Mouse (Mus musculus): ENCODE data around the gene Cfd. TPM values are rescaled to one million over a fixed set of nuclear protein-coding genes. Genes with fewer than 3 reads are reported as not detected.

Gene Cfd
- polyA plus RNA-seq, 1 experiment from 2014 or later: not detected

Small RNA genes within 50 kb of the gene (microRNA-seq; reads per million reads assigned to microRNA genes)
- not detected for gene Mir6910

Other genes starting within 250 kb of the Cfd start
- gene Odf3l2, start 245.1 kb upstream of the Cfd start, polyA plus RNA-seq (2014; fragmentation: Nextera tagmentation; extraction: Ambion mirVana): not detected in 2 replicates
- 1.2 and 1.4 TPM in 2 replicates for gene Madcam1, start 226.3 kb upstream of the Cfd start, polyA plus RNA-seq (2014; fragmentation: Nextera tagmentation; extraction: Ambion mirVana)
- gene Tpgs1, start 221.5 kb upstream of the Cfd start, polyA plus RNA-seq (2014; fragmentation: Nextera tagmentation; extraction: Ambion mirVana): 65.5 and 69.6 TPM in 2 replicates
- 149 and 178 TPM in 2 replicates for gene Cdc34, start 208.7 kb upstream of the Cfd start, polyA plus RNA-seq (2014; fragmentation: Nextera tagmentation; extraction: Ambion mirVana)
- gene Gzmm, start 201.8 kb upstream of the Cfd start, polyA plus RNA-seq (2014; fragmentation: Nextera tagmentation; extraction: Ambion mirVana): 0.27 and 0.58 TPM in 2 replicates
- gene Bsg, start 186.4 kb upstream of the Cfd start, polyA plus RNA-seq (2014; fragmentation: Nextera tagmentation; extraction: Ambion mirVana): 576 and 580 TPM in 2 replicates
- 0.22 TPM in 2 replicates for gene Hcn2, start 174.2 kb upstream of the Cfd start, polyA plus RNA-seq (2014; fragmentation: Nextera tagmentation; extraction: Ambion mirVana)
- gene Polrmt, start 144.3 kb upstream of the Cfd start, polyA plus RNA-seq (2014; fragmentation: Nextera tagmentation; extraction: Ambion mirVana): 28.5 and 31.2 TPM in 2 replicates
- 0.08 and 0.32 TPM in 2 replicates for gene Fgf22, start 135.8 kb upstream of the Cfd start, polyA plus RNA-seq (2014; fragmentation: Nextera tagmentation; extraction: Ambion mirVana)
- gene Rnf126, start 123.9 kb upstream of the Cfd start, polyA plus RNA-seq (2014; fragmentation: Nextera tagmentation; extraction: Ambion mirVana): 69.9 and 81.9 TPM in 2 replicates
- 0.60 and 1.2 TPM in 2 replicates for gene Fstl3, start 113.6 kb upstream of the Cfd start, polyA plus RNA-seq (2014; fragmentation: Nextera tagmentation; extraction: Ambion mirVana)
- gene Prss57, start 99.9 kb upstream of the Cfd start, polyA plus RNA-seq (2014; fragmentation: Nextera tagmentation; extraction: Ambion mirVana): 0.10 and 0.40 TPM in 2 replicates
- 109 and 129 TPM in 2 replicates for gene Palm, start 97.3 kb upstream of the Cfd start, polyA plus RNA-seq (2014; fragmentation: Nextera tagmentation; extraction: Ambion mirVana)
- 0.41 TPM in 1 of 2 replicates, not detected in the other for gene Misp, start 69.9 kb upstream of the Cfd start, polyA plus RNA-seq (2014; fragmentation: Nextera tagmentation; extraction: Ambion mirVana)
- gene Ptbp1, start 36.4 kb upstream of the Cfd start, polyA plus RNA-seq (2014; fragmentation: Nextera tagmentation; extraction: Ambion mirVana): 147 and 176 TPM in 2 replicates
- gene Prtn3, start 16.4 kb upstream of the Cfd start, polyA plus RNA-seq (2014; fragmentation: Nextera tagmentation; extraction: Ambion mirVana): 11.9 and 12.1 TPM in 2 replicates
- 112 and 117 TPM in 2 replicates for gene Plppr3, start 16.2 kb upstream of the Cfd start, polyA plus RNA-seq (2014; fragmentation: Nextera tagmentation; extraction: Ambion mirVana)
- gene Elane, start 4.6 kb upstream of the Cfd start, polyA plus RNA-seq (2014; fragmentation: Nextera tagmentation; extraction: Ambion mirVana): 0.18 TPM in 1 of 2 replicates, not detected in the other
- gene Med16, start 18.1 kb downstream of the Cfd start, polyA plus RNA-seq (2014; fragmentation: Nextera tagmentation; extraction: Ambion mirVana): 39.7 and 45.7 TPM in 2 replicates
- gene Gm26602, start 20.0 kb downstream of the Cfd start, polyA plus RNA-seq (2014; fragmentation: Nextera tagmentation; extraction: Ambion mirVana): 20.6 and 25.6 TPM in 2 replicates
- 0.34 and 0.61 TPM in 2 replicates for gene Kiss1r, start 26.1 kb downstream of the Cfd start, polyA plus RNA-seq (2014; fragmentation: Nextera tagmentation; extraction: Ambion mirVana)
- gene R3hdm4, start 30.4 kb downstream of the Cfd start, polyA plus RNA-seq (2014; fragmentation: Nextera tagmentation; extraction: Ambion mirVana): 127 and 135 TPM in 2 replicates
- gene Arid3a, start 36.2 kb downstream of the Cfd start, polyA plus RNA-seq (2014; fragmentation: Nextera tagmentation; extraction: Ambion mirVana): 4.2 and 6.2 TPM in 2 replicates
- gene Wdr18, start 69.3 kb downstream of the Cfd start, polyA plus RNA-seq (2014; fragmentation: Nextera tagmentation; extraction: Ambion mirVana): 92.7 and 98.4 TPM in 2 replicates
- 0.22 and 0.38 TPM in 2 replicates for gene Grin3b, start 79.9 kb downstream of the Cfd start, polyA plus RNA-seq (2014; fragmentation: Nextera tagmentation; extraction: Ambion mirVana)
- gene Tmem259, start 93.5 kb downstream of the Cfd start, polyA plus RNA-seq (2014; fragmentation: Nextera tagmentation; extraction: Ambion mirVana): 11.9 and 13.5 TPM in 2 replicates
- 158 and 160 TPM in 2 replicates for gene Cnn2, start 97.7 kb downstream of the Cfd start, polyA plus RNA-seq (2014; fragmentation: Nextera tagmentation; extraction: Ambion mirVana)
- gene Abca7, start 105.6 kb downstream of the Cfd start, polyA plus RNA-seq (2014; fragmentation: Nextera tagmentation; extraction: Ambion mirVana): 2.8 and 2.9 TPM in 2 replicates
- gene Arhgap45, start 125.8 kb downstream of the Cfd start, polyA plus RNA-seq (2014; fragmentation: Nextera tagmentation; extraction: Ambion mirVana): 3.6 and 3.8 TPM in 2 replicates
- 200 and 225 TPM in 2 replicates for gene Polr2e, start 148.9 kb downstream of the Cfd start, polyA plus RNA-seq (2014; fragmentation: Nextera tagmentation; extraction: Ambion mirVana)
- gene Gpx4, start 156.3 kb downstream of the Cfd start, polyA plus RNA-seq (2014; fragmentation: Nextera tagmentation; extraction: Ambion mirVana): 581 and 594 TPM in 2 replicates
- gene Sbno2, start 214.7 kb downstream of the Cfd start, polyA plus RNA-seq (2014; fragmentation: Nextera tagmentation; extraction: Ambion mirVana): 7.0 and 7.3 TPM in 2 replicates
- gene Stk11, start 224.9 kb downstream of the Cfd start, polyA plus RNA-seq (2014; fragmentation: Nextera tagmentation; extraction: Ambion mirVana): 18.5 and 23.1 TPM in 2 replicates
- gene Atp5d, start 247.8 kb downstream of the Cfd start, polyA plus RNA-seq (2014; fragmentation: Nextera tagmentation; extraction: Ambion mirVana): 329 and 355 TPM in 2 replicates
- 11.1 and 11.8 TPM in 2 replicates for gene Cbarp, start 250.0 kb downstream of the Cfd start, polyA plus RNA-seq (2014; fragmentation: Nextera tagmentation; extraction: Ambion mirVana)